Mouse (Mus musculus) cortical plate, adult 2 months (tissue): ENCODE data around the gene Saa4.

Experiments
- CTCF ChIP-seq: fragments of 200-500 bp; IDR thresholded peaks from 2 replicates; pipeline ENCODE4 v1.5.1; 2011; ENCODE audit warnings: mild to moderate bottlenecking, control low read depth, low read length; ENCODE audit not compliant: insufficient read depth; ENCODE audit errors: extremely low read depth
- POLR2A ChIP-seq: fragments of 200-500 bp; IDR thresholded peaks from 2 replicates; pipeline ENCODE4 v1.6.1; 2011; ENCODE audit warnings: mild to moderate bottlenecking, low read length, control low read depth; ENCODE audit not compliant: insufficient read depth; ENCODE audit errors: extremely low read depth

DNA sequence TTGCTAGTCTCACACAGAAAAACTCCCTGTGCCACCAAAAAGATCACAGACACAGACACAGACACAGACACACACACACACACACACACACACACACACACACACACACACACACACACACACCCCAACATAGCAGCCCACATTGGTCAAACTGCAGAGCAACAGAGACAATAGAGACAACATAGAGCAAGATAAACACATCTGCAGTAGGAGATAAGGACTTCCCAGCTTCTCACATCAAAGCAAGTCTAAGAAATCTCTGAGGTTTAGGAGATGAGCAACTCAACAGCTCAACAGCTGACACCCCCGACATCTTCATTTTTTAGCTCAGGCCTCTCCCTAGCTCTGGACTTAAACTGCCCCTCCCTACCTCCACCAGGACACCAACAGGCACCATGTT is 35.6 kb downstream of the Saa4 start:
- TF ChIP-seq POLR2A = no peak
- no peak for TF ChIP-seq CTCF
